Mouse (Mus musculus): ENCODE data around the gene Sept1.
"Not testable (repeated sequence)": the region's sequence is repeated elsewhere in the genome, so short reads cannot be mapped to it uniquely, and the experiment has no call there.

GRCm38 (mm10) chr7:127181724-127182123 lies 51.2 kb downstream of the Sept1 start:
- not testable (repeated sequence) for TF ChIP-seq CTCF (IDR thresholded peaks at IDR 0.05; ENCODE audit: borderline replicate concordance, insufficient read depth, low read depth, low read length); POLR2A (IDR thresholded peaks at IDR 0.05; ENCODE audit: borderline replicate concordance, insufficient read depth, low read length)

All from cerebellum, adult 2 months (tissue).